ENCODE assay signal across 8 mouse cellular contexts in the genomic region with DNA sequence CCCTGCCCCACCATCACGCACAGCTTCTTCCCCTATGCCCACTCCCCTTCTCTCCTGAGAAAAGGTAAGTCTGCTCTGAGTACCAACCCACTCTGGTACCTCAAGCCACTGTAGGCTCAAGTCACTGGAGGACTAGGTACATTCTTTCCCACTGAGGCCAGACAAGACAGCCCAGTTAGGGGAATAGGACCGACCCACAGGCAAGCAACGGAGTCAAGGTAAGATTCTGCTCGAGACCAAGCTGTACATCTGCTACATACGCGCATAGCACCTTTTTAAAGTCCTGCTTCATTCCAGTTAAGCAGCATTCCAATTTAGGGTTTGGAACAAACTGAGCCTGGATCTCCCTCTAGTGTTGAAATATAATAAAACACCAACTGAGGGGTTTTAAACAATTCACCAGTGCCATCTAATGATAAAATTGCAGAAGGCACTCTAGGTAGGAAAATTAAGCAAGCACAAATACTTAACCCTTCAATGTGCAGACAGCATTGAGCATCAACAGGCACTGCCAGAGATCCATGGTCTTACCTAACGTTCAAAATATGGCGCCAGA. TPM values are rescaled to one million over a fixed set of nuclear protein-coding genes. Genes with fewer than 3 reads are reported as not detected.
DNase-seq lines count a peak whose midpoint lies in the region; ATAC-seq lines count a peak whose summit lies in the region.

No protein-coding gene starts in this region.

- no peaks in the 10 kb centered on the region for H3K36me3 ChIP-seq in forebrain, embryonic 12.5 days (replicated peaks)
- H3K36me3 ChIP-seq in kidney, embryonic 14.5 days (ENCODE audit: control insufficient read depth, insufficient read depth, low read length), result no peaks in the 10 kb centered on the region
- no peaks in the 10 kb centered on the region for H3K36me3 ChIP-seq in midbrain, embryonic 10.5 days

- H3K27ac ChIP-seq in forebrain, embryonic 12.5 days, result no peak overlapping the region
- H3K27ac ChIP-seq in kidney, embryonic 14.5 days (ENCODE audit: low read depth, low read length), result no peak overlapping the region
- no peak overlapping the region for H3K27ac ChIP-seq in midbrain, embryonic 10.5 days (replicated peaks)

- peak; percentile 73 for ATAC-seq in forebrain, embryonic 12.5 days (ENCODE audit: low FRiP score)
- ATAC-seq in kidney, embryonic 14.5 days (ENCODE audit: low FRiP score, low TSS enrichment), result peak; percentile 80

- no peaks in the 10 kb centered on the region for H3K4me1 ChIP-seq in forebrain, embryonic 12.5 days
- H3K4me1 ChIP-seq in kidney, embryonic 14.5 days (ENCODE audit: control insufficient read depth, insufficient read depth, low read length), result no peaks in the 10 kb centered on the region
- H3K4me1 ChIP-seq in midbrain, embryonic 10.5 days, result no peaks in the 10 kb centered on the region

- H3K9ac ChIP-seq in forebrain, embryonic 12.5 days, result no peak overlapping the region
- H3K9ac ChIP-seq in kidney, embryonic 14.5 days (ENCODE audit: low read depth, low read length), result no peak overlapping the region

- peak; percentile 8 for DNase-seq in kidney, adult 18-20 months
- DNase-seq in kidney, postnatal 10 days, result no peak
- peak; percentile 57 for DNase-seq in MEL-GATA-1-ER (ENCODE audit: extremely low read depth, low read depth)
- peak; percentile 14 for DNase-seq in midbrain, embryonic 10.5 days (ENCODE audit: low spot score)
- no peak for DNase-seq in thymus, adult 18-20 months
- DNase-seq in gastrocnemius, postnatal 4 days (ENCODE audit: low spot score in 2 of 2), result no peak

- WGBS in forebrain, embryonic 12.5 days, result 31% methylated on average over 8 of the region's 8 CpGs
- WGBS in kidney, embryonic 14.5 days, result 26% methylated on average over 8 of the region's 8 CpGs
- WGBS in midbrain, embryonic 10.5 days, result 35% methylated on average over 8 of the region's 8 CpGs

- no peaks in the 10 kb centered on the region for H3K27me3 ChIP-seq in forebrain, embryonic 12.5 days
- no peaks in the 10 kb centered on the region for H3K27me3 ChIP-seq in kidney, embryonic 14.5 days (ENCODE audit: control insufficient read depth, insufficient read depth, low read length)
- H3K27me3 ChIP-seq in midbrain, embryonic 10.5 days (ENCODE audit: low read depth, poor library complexity, severe bottlenecking), result no peaks in the 10 kb centered on the region

- no peaks in the 10 kb centered on the region for H3K9me3 ChIP-seq in forebrain, embryonic 12.5 days
- H3K9me3 ChIP-seq in kidney, embryonic 14.5 days (ENCODE audit: control insufficient read depth, low read length), result no peaks in the 10 kb centered on the region
- H3K9me3 ChIP-seq in midbrain, embryonic 10.5 days (replicated peaks), result no peaks in the 10 kb centered on the region

- no peak overlapping the region for H3K4me2 ChIP-seq in forebrain, embryonic 12.5 days
- H3K4me2 ChIP-seq in kidney, embryonic 14.5 days (replicated peaks; ENCODE audit: low read depth, low read length), result no peak overlapping the region

- no peak overlapping the region for H3K4me3 ChIP-seq in forebrain, embryonic 12.5 days (replicated peaks)
- no peak overlapping the region for H3K4me3 ChIP-seq in kidney, embryonic 14.5 days (ENCODE audit: low read length)
- H3K4me3 ChIP-seq in midbrain, embryonic 10.5 days, result no peak overlapping the region

RNA-seq across cellular contexts. Expression of gene Lnp1, which starts 7.7 kb away (rescaled TPM):
- polyA plus RNA-seq in forebrain, embryonic 12.5 days (2016; fragmentation: Nextera tagmentation; extraction: Ambion mirVana), result not detected in 2 replicates
- polyA plus RNA-seq in kidney, embryonic 14.5 days (2014; fragmentation: Nextera tagmentation; extraction: Ambion mirVana), result not detected in 2 replicates
- not detected in 2 replicates for polyA plus RNA-seq in midbrain, embryonic 10.5 days (2016; fragmentation: Nextera tagmentation; extraction: Ambion mirVana)
- total RNA-seq in gastrocnemius, postnatal 4 days (2021), result not detected

RNA-seq across cellular contexts. Expression of gene Tmem45a, which starts 34.2 kb away (rescaled TPM):
- polyA plus RNA-seq in forebrain, embryonic 12.5 days (2016; fragmentation: Nextera tagmentation; extraction: Ambion mirVana), result 5.6 and 5.9 TPM in 2 replicates
- polyA plus RNA-seq in kidney, embryonic 14.5 days (2014; fragmentation: Nextera tagmentation; extraction: Ambion mirVana), result 22.5 and 26.3 TPM in 2 replicates
- polyA plus RNA-seq in midbrain, embryonic 10.5 days (2016; fragmentation: Nextera tagmentation; extraction: Ambion mirVana), result 6.9 and 9.3 TPM in 2 replicates
- total RNA-seq in gastrocnemius, postnatal 4 days (2021), result 10 to 100 TPM; 19.7 to 20.8 TPM

Comparison
In these comparisons a context has a peak if more than half of its experiments do, and no peak if none do; other contexts are left out.
1. DNase-seq: peak in kidney, adult 18-20 months (single experiment), MEL-GATA-1-ER (single experiment) and midbrain, embryonic 10.5 days (single experiment); none in kidney, postnatal 10 days (single experiment), thymus, adult 18-20 months (0 of 2) and gastrocnemius, postnatal 4 days (0 of 2).